Mouse (Mus musculus): ENCODE measurements at regions not wholly inside any gene's neighbourhood (a gene's known extent, or its start where the extent isn't known, plus 50 kb on each side); places are given as distances from the start of the nearest gene placed in this dataset.

DNA sequence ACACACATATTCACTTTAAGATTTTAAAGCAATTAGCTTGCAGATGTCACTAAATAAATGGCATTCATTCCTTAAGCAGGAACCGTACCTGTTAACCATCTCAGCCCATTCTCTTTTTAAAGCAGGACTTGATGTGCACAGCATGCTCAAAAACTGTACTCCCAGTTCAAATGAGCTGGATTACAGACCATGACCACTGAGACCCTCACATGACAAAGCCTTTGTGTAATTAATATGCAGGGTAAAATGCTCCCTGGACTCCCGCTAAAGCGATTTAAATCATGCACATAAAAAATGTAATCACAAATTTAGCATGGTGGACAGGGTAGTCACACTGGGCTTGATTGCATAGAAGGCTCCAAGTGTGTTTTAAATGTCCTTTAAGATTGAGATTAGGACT, 547.2 kb downstream of the Nr4a2 start:
- peak; percentile 59; the same call in 1 of the 2 replicates for ATAC-seq (ENCODE audit: low FRiP score)
- Histone ChIP-seq H3K9me3 (ENCODE audit: control insufficient read depth, low read length) (no peaks in the 10 kb centered on the region), H3K27ac (ENCODE audit: low read depth, low read length) (no peak overlapping the region), H3K4me1 (replicated peaks; ENCODE audit: control insufficient read depth, insufficient read depth, low read length) (no peaks in the 10 kb centered on the region), H3K27me3 (ENCODE audit: control insufficient read depth, insufficient read depth, low read length) (no peaks in the 10 kb centered on the region), H3K4me3 (ENCODE audit: low read depth, low read length) (no peak overlapping the region), H3K36me3 (ENCODE audit: control insufficient read depth, insufficient read depth, low read length) (no peaks in the 10 kb centered on the region), H3K4me2 (replicated peaks; ENCODE audit: low read depth, low read length) (no peak overlapping the region), H3K9ac (ENCODE audit: low read depth, low read length) (no peak overlapping the region)
- 66% methylated on average over 3 of the region's 3 CpGs for WGBS
- DNase-seq (ENCODE audit: low spot score) = no peak

DNA sequence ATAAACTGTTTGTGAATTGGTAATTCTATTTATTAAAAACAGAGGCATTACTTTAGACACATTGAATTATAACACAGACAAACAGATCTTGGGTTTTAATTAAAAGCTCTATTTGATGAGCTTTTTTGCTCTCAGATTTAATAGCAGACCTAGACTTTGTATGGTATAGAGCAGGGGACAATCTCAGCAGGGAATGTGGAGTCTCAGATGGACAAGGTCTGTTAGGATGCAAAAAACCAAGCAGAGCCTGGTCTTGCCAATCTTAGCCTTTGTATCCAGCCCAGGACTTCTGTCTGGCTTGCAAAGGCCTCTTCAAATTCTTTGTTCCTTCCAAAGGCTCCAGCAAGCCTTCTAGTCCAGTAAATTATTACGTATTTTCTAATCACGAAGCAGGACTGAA, 551.0 kb downstream of the Nr4a2 start:
- ATAC-seq (ENCODE audit: low FRiP score) = peak; percentile 65; the same call in 1 of the 2 replicates
- Histone ChIP-seq H3K9ac (ENCODE audit: low read depth, low read length) (no peak overlapping the region), H3K4me1 (replicated peaks; ENCODE audit: control insufficient read depth, insufficient read depth, low read length) (no peaks in the 10 kb centered on the region), H3K4me2 (replicated peaks; ENCODE audit: low read depth, low read length) (no peak overlapping the region), H3K27me3 (ENCODE audit: control insufficient read depth, insufficient read depth, low read length) (no peaks in the 10 kb centered on the region), H3K4me3 (ENCODE audit: low read depth, low read length) (no peak overlapping the region), H3K36me3 (ENCODE audit: control insufficient read depth, insufficient read depth, low read length) (no peaks in the 10 kb centered on the region), H3K9me3 (ENCODE audit: control insufficient read depth, low read length) (no peaks in the 10 kb centered on the region), H3K27ac (ENCODE audit: low read depth, low read length) (no peak overlapping the region)
- 71% methylated on average over 2 of the region's 2 CpGs for WGBS
- DNase-seq (ENCODE audit: low spot score) = no peak

DNA sequence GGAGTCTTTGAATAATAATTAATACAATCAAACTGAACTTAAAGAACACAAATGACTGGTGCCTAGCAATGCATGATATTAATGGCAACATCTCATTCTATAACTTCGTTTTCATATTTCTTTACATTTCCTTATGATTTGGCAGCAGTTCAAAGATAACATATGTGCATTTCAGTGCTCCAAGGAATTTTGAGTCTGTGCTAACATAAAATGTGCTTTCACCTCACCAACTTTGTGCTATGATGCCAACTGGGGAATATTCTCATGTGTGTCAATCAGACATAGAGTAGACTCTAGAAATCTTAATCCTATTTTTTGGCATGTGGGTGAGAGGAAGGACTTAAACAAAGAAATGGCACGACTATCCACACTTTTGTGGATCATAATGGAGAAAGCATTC, 562.5 kb downstream of the Nr4a2 start:
- Histone ChIP-seq H3K36me3 (ENCODE audit: control insufficient read depth, insufficient read depth, low read length) (no peaks in the 10 kb centered on the region), H3K9ac (ENCODE audit: low read depth, low read length) (no peak overlapping the region), H3K4me1 (replicated peaks; ENCODE audit: control insufficient read depth, insufficient read depth, low read length) (no peaks in the 10 kb centered on the region), H3K4me2 (replicated peaks; ENCODE audit: low read depth, low read length) (no peak overlapping the region), H3K4me3 (ENCODE audit: low read depth, low read length) (no peak overlapping the region), H3K27ac (ENCODE audit: low read depth, low read length) (no peak overlapping the region), H3K9me3 (ENCODE audit: control insufficient read depth, low read length) (no peaks in the 10 kb centered on the region), H3K27me3 (ENCODE audit: control insufficient read depth, insufficient read depth, low read length) (no peaks in the 10 kb centered on the region)
- ATAC-seq (ENCODE audit: low FRiP score) (no peak), DNase-seq (ENCODE audit: low spot score) (no peak)
- WGBS = 80% methylated on average over 2 of the region's 2 CpGs

DNA sequence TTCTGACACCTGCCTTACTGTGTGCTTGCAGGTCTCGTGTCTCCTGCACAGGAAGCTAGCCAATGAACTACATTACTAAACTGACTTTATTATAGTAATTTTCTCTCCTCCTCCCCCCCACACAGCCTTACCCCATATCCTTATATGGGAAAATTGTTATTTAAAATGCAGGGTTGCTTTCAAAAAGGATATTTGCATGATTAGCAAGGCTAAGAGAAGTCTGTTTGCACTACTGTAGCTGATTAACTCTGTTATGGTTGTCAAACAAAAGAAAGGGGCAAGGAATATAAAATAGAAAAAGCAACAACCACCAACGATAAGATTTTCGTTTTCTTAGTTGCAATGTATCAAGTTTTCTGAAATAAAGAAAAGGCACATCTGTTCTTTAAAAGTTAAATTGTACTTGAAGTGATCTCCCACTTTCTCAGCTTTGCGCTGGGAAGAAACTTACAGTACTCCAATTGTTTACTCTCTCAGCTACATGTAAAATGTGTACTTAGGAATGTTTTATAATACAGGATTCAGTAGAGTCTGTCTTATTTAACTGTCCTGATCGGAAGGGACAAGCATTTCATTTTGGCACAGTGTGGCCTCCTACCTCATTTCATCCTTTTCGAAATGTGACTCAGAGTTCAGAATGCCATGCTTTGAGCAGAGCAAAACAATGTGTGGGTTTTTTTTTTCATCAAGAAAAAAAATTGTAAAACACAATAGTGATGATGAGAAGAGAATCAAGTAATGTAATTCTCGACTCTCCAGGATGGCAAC, 571.4 kb downstream of the Nr4a2 start:
- 72% methylated on average over 7 of the region's 7 CpGs for WGBS
- Histone ChIP-seq H3K9me3 (ENCODE audit: control insufficient read depth, low read length) (no peaks in the 10 kb centered on the region), H3K27me3 (ENCODE audit: control insufficient read depth, insufficient read depth, low read length) (no peaks in the 10 kb centered on the region), H3K4me1 (replicated peaks; ENCODE audit: control insufficient read depth, insufficient read depth, low read length) (no peaks in the 10 kb centered on the region), H3K4me3 (ENCODE audit: low read depth, low read length) (no peak overlapping the region), H3K36me3 (ENCODE audit: control insufficient read depth, insufficient read depth, low read length) (no peaks in the 10 kb centered on the region), H3K9ac (ENCODE audit: low read depth, low read length) (no peak overlapping the region), H3K27ac (ENCODE audit: low read depth, low read length) (no peak overlapping the region), H3K4me2 (replicated peaks; ENCODE audit: low read depth, low read length) (no peak overlapping the region)
- ATAC-seq (ENCODE audit: low FRiP score) (no peak), DNase-seq (ENCODE audit: low spot score) (no peak)

DNA sequence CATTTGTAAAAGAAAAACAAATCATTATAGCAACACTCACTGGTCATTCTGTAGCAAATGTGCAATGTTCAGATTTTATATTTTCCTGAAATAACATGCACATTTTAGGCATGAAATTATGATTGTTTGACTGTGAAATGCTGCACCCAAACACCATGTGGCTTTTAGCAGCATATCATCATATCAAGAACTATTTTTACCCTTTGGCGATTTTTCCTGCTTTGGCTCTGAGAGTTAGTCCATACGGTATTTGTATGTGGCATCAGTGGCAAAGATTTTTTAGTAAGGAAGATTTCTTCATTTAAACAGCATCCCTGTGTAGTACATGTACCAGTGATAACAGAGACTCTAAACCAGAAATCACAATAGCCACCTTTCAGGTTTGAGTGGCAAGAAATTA, 573.6 kb downstream of the Nr4a2 start:
- 90% methylated on average over 2 of the region's 2 CpGs for WGBS
- no peaks in the 10 kb centered on the region for H3K36me3 ChIP-seq (ENCODE audit: control insufficient read depth, insufficient read depth, low read length)

DNA sequence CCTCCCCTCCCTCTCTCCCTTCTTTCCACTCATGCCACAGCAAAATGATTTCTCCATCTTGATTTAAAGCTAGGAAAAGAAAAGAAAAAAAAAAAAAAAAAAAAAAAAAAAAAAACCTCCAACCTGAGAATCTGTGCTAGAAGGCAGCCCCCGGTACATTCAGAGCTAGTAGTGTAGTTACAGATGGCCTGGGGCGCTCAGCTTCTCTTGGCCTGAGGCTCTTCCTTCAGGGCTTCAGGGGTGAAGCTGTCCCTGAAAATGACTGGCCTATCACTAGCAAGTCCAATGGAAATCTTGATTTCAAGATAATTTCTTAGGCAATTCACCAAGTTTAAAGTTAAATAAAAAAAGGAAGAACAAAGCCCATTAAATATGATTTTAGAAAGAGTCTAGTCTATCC, 583.1 kb downstream of the Nr4a2 start:
- Histone ChIP-seq H3K4me1 (replicated peaks; ENCODE audit: control insufficient read depth, insufficient read depth, low read length) (no peaks in the 10 kb centered on the region), H3K27me3 (ENCODE audit: control insufficient read depth, insufficient read depth, low read length) (no peaks in the 10 kb centered on the region), H3K9ac (ENCODE audit: low read depth, low read length) (no peak overlapping the region), H3K4me3 (ENCODE audit: low read depth, low read length) (no peak overlapping the region), H3K36me3 (ENCODE audit: control insufficient read depth, insufficient read depth, low read length) (no peaks in the 10 kb centered on the region), H3K9me3 (ENCODE audit: control insufficient read depth, low read length) (no peaks in the 10 kb centered on the region), H3K4me2 (replicated peaks; ENCODE audit: low read depth, low read length) (no peak overlapping the region), H3K27ac (ENCODE audit: low read depth, low read length) (no peak overlapping the region)
- 69% methylated on average over 2 of the region's 2 CpGs for WGBS
- ATAC-seq (ENCODE audit: low FRiP score) = 0 out of 2 replicates have a peak, but pooled peaks have one; percentile 58
- DNase-seq (ENCODE audit: low spot score) = peak; percentile 7

More for the DNA sequence above, 573.6 kb downstream of the Nr4a2 start:
- Histone ChIP-seq H3K4me3 (ENCODE audit: low read depth, low read length) (no peak overlapping the region), H3K9me3 (ENCODE audit: control insufficient read depth, low read length) (no peaks in the 10 kb centered on the region), H3K4me2 (replicated peaks; ENCODE audit: low read depth, low read length) (no peak overlapping the region), H3K27me3 (ENCODE audit: control insufficient read depth, insufficient read depth, low read length) (no peaks in the 10 kb centered on the region), H3K4me1 (replicated peaks; ENCODE audit: control insufficient read depth, insufficient read depth, low read length) (no peaks in the 10 kb centered on the region), H3K9ac (ENCODE audit: low read depth, low read length) (no peak overlapping the region), H3K27ac (ENCODE audit: low read depth, low read length) (no peak overlapping the region)
- ATAC-seq (ENCODE audit: low FRiP score) (no peak), DNase-seq (ENCODE audit: low spot score) (no peak)

DNA sequence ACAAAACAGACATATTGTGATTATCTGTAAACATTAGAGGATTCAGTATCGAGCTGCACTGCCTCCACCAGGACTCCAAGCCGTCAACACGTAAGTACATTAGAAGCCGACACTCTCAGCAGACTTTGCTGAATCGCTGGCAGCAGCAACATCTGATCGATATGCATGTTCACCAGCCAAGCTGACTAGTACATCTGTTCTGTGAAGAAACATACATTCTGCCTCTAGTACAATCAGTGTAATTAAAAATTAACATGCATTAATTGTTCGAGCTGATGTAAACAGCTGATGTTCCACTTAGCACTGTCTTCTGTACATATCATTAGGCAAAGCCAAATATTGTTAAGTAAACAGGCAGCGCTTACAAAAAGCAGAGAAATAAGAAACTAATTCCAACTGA, 584.0 kb downstream of the Nr4a2 start:
- H3K27me3 ChIP-seq (ENCODE audit: control insufficient read depth, insufficient read depth, low read length) = no peaks in the 10 kb centered on the region
- no peak overlapping the region for H3K9ac ChIP-seq (ENCODE audit: low read depth, low read length)
- no peaks in the 10 kb centered on the region for H3K4me1 ChIP-seq (replicated peaks; ENCODE audit: control insufficient read depth, insufficient read depth, low read length)
- ATAC-seq (ENCODE audit: low FRiP score) = no peak
- no peaks in the 10 kb centered on the region for H3K36me3 ChIP-seq (ENCODE audit: control insufficient read depth, insufficient read depth, low read length)
- H3K4me3 ChIP-seq (ENCODE audit: low read depth, low read length) = no peak overlapping the region
- 87% methylated on average over 8 of the region's 8 CpGs for WGBS
- H3K4me2 ChIP-seq (replicated peaks; ENCODE audit: low read depth, low read length) = no peak overlapping the region
- H3K27ac ChIP-seq (ENCODE audit: low read depth, low read length) = no peak overlapping the region
- no peak for DNase-seq (ENCODE audit: low spot score)
- H3K9me3 ChIP-seq (ENCODE audit: control insufficient read depth, low read length) = no peaks in the 10 kb centered on the region

DNA sequence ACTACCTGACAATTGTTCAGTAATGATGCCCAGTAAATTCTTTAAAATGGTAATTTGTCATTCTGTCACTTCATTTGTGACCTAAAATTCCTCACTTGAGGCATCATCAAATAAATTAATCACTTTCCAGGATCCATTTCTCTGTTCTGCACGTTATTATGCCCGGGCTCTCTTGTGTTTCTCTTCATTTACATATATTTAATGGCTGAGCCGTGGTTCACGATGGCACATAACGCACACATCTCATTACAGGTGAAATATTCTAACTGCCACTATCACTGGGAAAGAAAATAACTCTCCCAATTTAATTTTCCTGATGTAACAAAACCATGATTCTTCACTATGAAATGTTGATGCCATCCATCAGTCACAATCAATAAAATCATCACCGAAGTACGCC, 604.4 kb downstream of the Nr4a2 start:
- no peaks in the 10 kb centered on the region for H3K27me3 ChIP-seq (ENCODE audit: control insufficient read depth, insufficient read depth, low read length)
- H3K4me1 ChIP-seq (replicated peaks; ENCODE audit: control insufficient read depth, insufficient read depth, low read length) = no peaks in the 10 kb centered on the region
- no peak overlapping the region for H3K4me3 ChIP-seq (ENCODE audit: low read depth, low read length)
- peak; percentile 61 for ATAC-seq (ENCODE audit: low FRiP score)
- 69% methylated on average over 7 of the region's 7 CpGs for WGBS
- no peak overlapping the region for H3K4me2 ChIP-seq (replicated peaks; ENCODE audit: low read depth, low read length)
- DNase-seq (ENCODE audit: low spot score) = no peak
- H3K9ac ChIP-seq (ENCODE audit: low read depth, low read length) = no peak overlapping the region
- H3K9me3 ChIP-seq (ENCODE audit: control insufficient read depth, low read length) = no peaks in the 10 kb centered on the region
- H3K36me3 ChIP-seq (ENCODE audit: control insufficient read depth, insufficient read depth, low read length) = no peaks in the 10 kb centered on the region
- no peak overlapping the region for H3K27ac ChIP-seq (ENCODE audit: low read depth, low read length)

Data from hindbrain, embryonic 11.5 days (tissue).